Mouse (Mus musculus): ENCODE data around the gene Zdhhc19. TPM values are rescaled to one million over a fixed set of nuclear protein-coding genes. Genes with fewer than 3 reads are reported as not detected.
A peak's percentile ranks its signal among the peaks of the same experiment; 100 is the strongest.

The Zdhhc19 gene
- polyA plus RNA-seq, 1 experiment = not detected

- Histone ChIP-seq H3K79me2 (ENCODE audit: control insufficient read depth, insufficient read depth) (no peaks in the 10 kb centered on the region), H3K79me3 (ENCODE audit: low read depth) (no peaks in the 10 kb centered on the region), H3K36me3 (ENCODE audit: control insufficient read depth, insufficient read depth) (no peaks in the 10 kb centered on the region), H3K4me3 (ENCODE audit: insufficient read depth, poor library complexity, severe bottlenecking) (no peak overlapping the region), H3K27me3 (ENCODE audit: control insufficient read depth, insufficient read depth, insufficient read length) (no peaks in the 10 kb centered on the region), H3ac (ENCODE audit: control insufficient read depth, insufficient read length, low read depth) (no peak overlapping the region)
- TF ChIP-seq USF1 (IDR thresholded peaks at IDR 0.05; ENCODE audit: low read depth) = no peak
- TF ChIP-seq MYOG (IDR thresholded peaks at IDR 0.05; ENCODE audit: control insufficient read depth, extremely low read depth, insufficient read length) = no peak
- TF ChIP-seq CTCF (IDR thresholded peaks at IDR 0.05; ENCODE audit: control insufficient read depth, insufficient read depth, insufficient read length) = no peak
Observed at GRCm38 (mm10) chr16:32519656-32520371, 23.7 kb downstream of the Zdhhc19 start.

DNA sequence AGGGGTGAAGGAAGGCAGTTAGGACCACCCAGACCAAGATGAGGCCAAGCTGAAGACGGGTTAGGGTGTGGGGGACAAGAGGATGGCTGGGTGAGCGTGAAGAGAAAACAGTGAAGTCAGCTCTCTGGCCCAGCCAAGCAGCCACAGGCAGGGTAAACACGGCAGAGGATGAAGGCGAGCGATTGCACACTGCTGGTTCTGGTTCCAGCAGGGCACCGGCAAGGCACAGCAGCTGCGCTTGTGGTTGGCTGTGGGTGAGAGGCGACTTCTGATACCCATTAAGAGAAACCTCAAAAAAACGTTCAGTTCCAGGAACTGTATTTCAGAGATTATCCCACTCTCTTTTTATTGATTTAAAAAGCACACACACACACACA lies 24.3 kb downstream of the Zdhhc19 start:
- H3ac ChIP-seq (ENCODE audit: control insufficient read depth, insufficient read length, low read depth) = no peak overlapping the region
- no peaks in the 10 kb centered on the region for H3K79me3 ChIP-seq (ENCODE audit: low read depth)
- TF ChIP-seq MYOG (IDR thresholded peaks at IDR 0.05; ENCODE audit: control insufficient read depth, extremely low read depth, insufficient read length) = no peak
- TF ChIP-seq CEBPB (IDR thresholded peaks at IDR 0.05; ENCODE audit: low read depth) = no peak
- TF ChIP-seq MYOD1 (IDR thresholded peaks at IDR 0.05; ENCODE audit: control insufficient read depth, insufficient read length, low read depth) = peak; percentile 68
- TF ChIP-seq USF1 (IDR thresholded peaks at IDR 0.05; ENCODE audit: low read depth) = no peak
- TF ChIP-seq FOSL1 (IDR thresholded peaks at IDR 0.05; ENCODE audit: insufficient read depth, low read length, poor library complexity, severe bottlenecking) = no peak
- no peak for TF ChIP-seq CTCF (IDR thresholded peaks at IDR 0.05; ENCODE audit: control insufficient read depth, insufficient read depth, insufficient read length)

GRCm38 (mm10) chr16:32522578-32523194 lies 26.6 kb downstream of the Zdhhc19 start:
- H3ac ChIP-seq (ENCODE audit: control insufficient read depth, insufficient read length, low read depth) = no peak overlapping the region
- no peak overlapping the region for H3K4me3 ChIP-seq (ENCODE audit: insufficient read depth, poor library complexity, severe bottlenecking)
- H3K27me3 ChIP-seq (ENCODE audit: control insufficient read depth, insufficient read depth, insufficient read length) = no peaks in the 10 kb centered on the region
- no peaks in the 10 kb centered on the region for H3K36me3 ChIP-seq (ENCODE audit: control insufficient read depth, insufficient read depth)
- TF ChIP-seq USF1 (IDR thresholded peaks at IDR 0.05; ENCODE audit: low read depth) (no peak), FOSL1 (IDR thresholded peaks at IDR 0.05; ENCODE audit: insufficient read depth, low read length, poor library complexity, severe bottlenecking) (no peak), MAX (IDR thresholded peaks at IDR 0.05) (no peak), MYOD1 (IDR thresholded peaks at IDR 0.05; ENCODE audit: control insufficient read depth, insufficient read length, low read depth) (no peak), CTCF (IDR thresholded peaks at IDR 0.05; ENCODE audit: control insufficient read depth, insufficient read depth, insufficient read length) (no peak), CEBPB (IDR thresholded peaks at IDR 0.05; ENCODE audit: low read depth) (no peak), MYOG (IDR thresholded peaks at IDR 0.05; ENCODE audit: control insufficient read depth, extremely low read depth, insufficient read length) (no peak)
- no peaks in the 10 kb centered on the region for H3K79me2 ChIP-seq (ENCODE audit: control insufficient read depth, insufficient read depth)
- no peaks in the 10 kb centered on the region for H3K79me3 ChIP-seq (ENCODE audit: low read depth)

More for the DNA sequence above, 24.3 kb downstream of the Zdhhc19 start:
- no peaks in the 10 kb centered on the region for H3K36me3 ChIP-seq (ENCODE audit: control insufficient read depth, insufficient read depth)
- H3K4me3 ChIP-seq (ENCODE audit: insufficient read depth, poor library complexity, severe bottlenecking) = no peak overlapping the region
- no peaks in the 10 kb centered on the region for H3K79me2 ChIP-seq (ENCODE audit: control insufficient read depth, insufficient read depth)
- no peaks in the 10 kb centered on the region for H3K27me3 ChIP-seq (ENCODE audit: control insufficient read depth, insufficient read depth, insufficient read length)

- H3K79me3 ChIP-seq (ENCODE audit: low read depth) = no peaks in the 10 kb centered on the region
- no peaks in the 10 kb centered on the region for H3K36me3 ChIP-seq (ENCODE audit: control insufficient read depth, insufficient read depth)
- H3K4me3 ChIP-seq (ENCODE audit: insufficient read depth, poor library complexity, severe bottlenecking) = no peak overlapping the region
- H3K27me3 ChIP-seq (ENCODE audit: control insufficient read depth, insufficient read depth, insufficient read length) = no peaks in the 10 kb centered on the region
- no peak for TF ChIP-seq FOSL1 (IDR thresholded peaks at IDR 0.05; ENCODE audit: insufficient read depth, low read length, poor library complexity, severe bottlenecking)
- TF ChIP-seq MYOG (IDR thresholded peaks at IDR 0.05; ENCODE audit: control insufficient read depth, extremely low read depth, insufficient read length) = no peak
- peak; percentile 93 for TF ChIP-seq MYOD1 (IDR thresholded peaks at IDR 0.05; ENCODE audit: control insufficient read depth, insufficient read length, low read depth)
- no peak for TF ChIP-seq MAX (IDR thresholded peaks at IDR 0.05)
- TF ChIP-seq CEBPB (IDR thresholded peaks at IDR 0.05; ENCODE audit: low read depth) = no peak
- TF ChIP-seq USF1 (IDR thresholded peaks at IDR 0.05; ENCODE audit: low read depth) = no peak
- no peak for TF ChIP-seq CTCF (IDR thresholded peaks at IDR 0.05; ENCODE audit: control insufficient read depth, insufficient read depth, insufficient read length)
- no peak overlapping the region for H3ac ChIP-seq (ENCODE audit: control insufficient read depth, insufficient read length, low read depth)
- H3K79me2 ChIP-seq (ENCODE audit: control insufficient read depth, insufficient read depth) = no peaks in the 10 kb centered on the region
Observed at GRCm38 (mm10) chr16:32523462-32524243, 27.6 kb downstream of the Zdhhc19 start.

GRCm38 (mm10) chr16:32524244-32524615 lies 28.2 kb downstream of the Zdhhc19 start:
- no peaks in the 10 kb centered on the region for H3K79me3 ChIP-seq (ENCODE audit: low read depth)
- H3K36me3 ChIP-seq (ENCODE audit: control insufficient read depth, insufficient read depth) = no peaks in the 10 kb centered on the region
- H3ac ChIP-seq (ENCODE audit: control insufficient read depth, insufficient read length, low read depth) = no peak overlapping the region
- H3K79me2 ChIP-seq (ENCODE audit: control insufficient read depth, insufficient read depth) = no peaks in the 10 kb centered on the region
- no peak for TF ChIP-seq CEBPB (IDR thresholded peaks at IDR 0.05; ENCODE audit: low read depth)
- no peaks in the 10 kb centered on the region for H3K27me3 ChIP-seq (ENCODE audit: control insufficient read depth, insufficient read depth, insufficient read length)
- H3K4me3 ChIP-seq (ENCODE audit: insufficient read depth, poor library complexity, severe bottlenecking) = no peak overlapping the region
